Mouse (Mus musculus) frontal cortex, postnatal 25 days (tissue): ENCODE measurements around the gene 5830411N06Rik.

ENCODE experiments used
- DNase-seq, 2 experiments: peaks; one replicate each; pipeline ENCODE4 v3.0.0; 2022; ENCODE audit warnings: low spot score in 2 of 2

Gene 5830411N06Rik

DNA sequence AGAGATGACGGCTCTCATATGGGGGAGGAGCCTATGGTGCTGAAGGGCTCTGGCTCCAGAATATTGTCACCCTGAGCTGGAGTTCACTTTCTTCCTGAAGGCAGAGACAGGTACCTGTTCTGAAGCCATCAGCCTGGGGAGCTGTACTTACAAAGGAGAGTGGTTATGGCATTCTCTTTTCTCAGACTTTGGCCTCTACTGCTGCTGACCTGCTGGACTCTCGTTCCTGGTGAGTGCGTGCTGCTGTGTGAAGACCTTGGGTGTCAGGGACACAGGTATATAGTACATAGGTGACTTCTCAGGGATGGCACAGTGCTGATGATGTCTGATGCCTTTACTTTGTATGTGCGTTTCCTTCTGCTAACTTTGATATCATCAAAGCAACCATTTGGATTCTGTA lies at the start of gene 5830411N06Rik:
Gene 5830411N06Rik (plus strand): TSS at position 69 of the 400 bp plus-strand sequence.
- DNase-seq = no peak

- no peak for DNase-seq
These were observed 46.0 kb upstream of the 5830411N06Rik start for GRCm38 (mm10) chr7:140201090-140201489.

- DNase-seq = no peak
These were observed 41.2 kb upstream of the 5830411N06Rik start, which contains the start of gene Olfr524 for GRCm38 (mm10) chr7:140205864-140206263. Gene Olfr524 (minus strand): TSS chr7:140205964.

- no peak for DNase-seq
These were observed 40.2 kb upstream of the 5830411N06Rik start for GRCm38 (mm10) chr7:140206904-140207303.

DNA sequence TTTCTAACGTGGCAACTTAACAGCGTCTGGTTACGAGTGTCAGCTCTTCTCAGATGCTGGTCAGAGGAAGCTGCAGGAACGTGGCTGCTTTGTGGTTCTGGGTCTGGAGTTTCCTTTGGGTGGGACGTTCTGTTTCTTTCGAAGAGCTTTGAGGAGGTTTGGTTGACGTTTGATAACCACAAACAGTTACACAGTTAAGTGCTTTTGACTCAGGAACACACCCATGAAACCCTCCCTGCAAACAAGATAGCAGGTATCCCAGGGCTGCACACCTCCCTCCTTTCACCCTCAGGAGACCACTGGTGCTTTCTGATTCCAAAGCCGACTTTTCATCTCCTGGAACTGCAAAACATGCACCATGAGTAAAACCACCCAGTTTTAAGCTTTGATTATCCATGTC lies 38.9 kb upstream of the 5830411N06Rik start:
- DNase-seq = no peak

DNA sequence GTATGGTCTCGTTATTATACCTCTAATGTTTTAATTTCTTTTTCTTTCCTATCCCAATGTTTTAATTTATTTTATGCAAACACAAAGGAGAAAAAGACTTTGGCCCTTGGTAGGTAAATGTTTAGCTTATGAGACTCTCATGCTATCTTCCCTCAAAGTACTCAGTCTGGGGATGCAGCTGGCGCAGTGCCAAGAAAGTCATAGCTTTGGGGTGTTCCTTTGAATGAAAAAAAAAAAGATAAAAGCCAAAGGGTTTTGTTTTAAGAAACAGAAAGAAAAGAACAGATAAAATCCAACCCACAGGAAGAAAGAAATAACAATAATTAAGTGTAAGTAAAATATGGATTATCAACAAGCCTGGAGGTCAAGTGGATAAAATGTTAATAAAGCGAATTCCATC lies 38.4 kb upstream of the 5830411N06Rik start:
- DNase-seq = no peak

DNA sequence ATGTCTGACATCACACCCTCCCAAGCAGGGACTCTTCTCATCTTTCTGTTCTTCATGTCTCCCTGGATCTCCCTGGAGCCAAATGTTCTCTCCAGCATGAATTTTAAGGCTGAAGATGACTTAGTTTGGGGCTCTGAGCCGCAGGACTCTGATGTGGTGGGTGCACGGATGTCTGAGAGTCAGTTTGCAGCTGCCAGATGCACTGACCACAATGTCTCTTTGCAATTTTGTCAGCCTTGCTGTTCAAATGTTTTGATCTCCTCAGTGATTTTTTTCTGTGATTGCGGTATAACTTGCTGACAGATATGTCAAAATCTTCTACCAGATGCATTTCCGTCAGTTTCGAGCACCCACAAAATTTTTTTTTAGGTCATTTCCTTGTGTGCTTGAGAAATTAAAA lies 33.2 kb upstream of the 5830411N06Rik start:
- no peak for DNase-seq

DNA sequence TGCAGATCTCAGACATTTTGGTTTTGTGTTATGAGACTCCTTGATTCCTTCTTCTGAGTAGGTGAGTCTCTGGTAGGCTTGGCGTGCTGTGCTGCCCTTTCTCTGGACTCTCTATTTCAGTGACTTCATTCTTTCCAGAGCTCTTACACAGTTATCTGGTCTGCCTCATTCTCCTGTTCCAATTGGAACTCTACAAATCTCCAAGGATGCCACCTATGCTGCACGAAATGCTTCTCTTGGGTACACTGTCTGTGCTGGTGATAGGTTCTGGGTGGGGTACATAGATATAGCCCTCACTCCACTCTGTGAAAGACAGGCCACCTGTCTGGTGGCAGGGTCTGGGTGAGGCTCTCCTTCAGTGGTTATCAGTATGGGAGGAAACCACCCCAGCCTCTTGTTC lies 29.1 kb upstream of the 5830411N06Rik start, which contains the start of gene Cd163l1:
Gene Cd163l1 (plus strand): TSS at position 301 of the 400 bp plus-strand sequence.
- no peak for DNase-seq

DNA sequence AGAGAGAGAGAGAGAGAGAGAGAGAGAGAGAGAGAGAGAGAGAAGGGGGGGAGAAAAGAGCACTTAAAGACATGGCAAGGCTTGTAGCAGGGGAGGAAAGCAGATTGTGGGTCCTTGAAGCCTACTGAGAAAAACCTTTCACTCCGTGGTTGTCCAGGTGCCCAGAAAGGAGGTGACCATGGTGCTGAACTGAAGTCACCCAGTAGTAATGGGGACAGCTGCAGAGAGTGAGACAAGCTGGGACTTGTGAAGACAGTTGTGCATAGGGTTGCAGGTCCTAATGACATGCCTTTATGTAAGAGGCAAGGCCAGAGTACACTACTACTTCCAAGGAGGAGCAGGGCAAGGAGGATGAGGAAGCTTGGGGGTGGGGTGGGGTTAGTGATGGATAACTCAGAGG lies 27.8 kb upstream of the 5830411N06Rik start:
- no peak for DNase-seq

DNA sequence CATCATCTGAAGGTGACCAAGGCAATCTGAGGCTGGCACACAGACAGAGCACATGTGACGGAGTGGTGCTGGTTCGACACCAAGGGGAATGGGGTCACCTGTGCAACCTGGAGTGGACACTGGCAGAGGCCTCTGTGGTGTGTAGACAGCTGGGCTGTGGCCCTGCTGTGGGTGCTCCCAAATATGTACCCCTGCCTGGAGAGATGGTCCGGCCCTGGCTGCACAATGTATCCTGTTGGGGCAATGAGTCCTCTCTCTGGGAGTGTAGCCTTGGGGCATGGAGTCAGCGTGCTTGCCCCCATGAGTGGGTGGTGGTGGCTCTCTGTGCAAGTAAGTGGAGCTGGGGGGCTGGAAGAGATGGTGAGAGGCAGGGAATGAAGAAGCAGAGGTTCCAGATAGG lies 26.7 kb upstream of the 5830411N06Rik start:
- DNase-seq = no peak

GRCm38 (mm10) chr7:140224209-140224608 lies 22.9 kb upstream of the 5830411N06Rik start:
- DNase-seq = no peak

DNA sequence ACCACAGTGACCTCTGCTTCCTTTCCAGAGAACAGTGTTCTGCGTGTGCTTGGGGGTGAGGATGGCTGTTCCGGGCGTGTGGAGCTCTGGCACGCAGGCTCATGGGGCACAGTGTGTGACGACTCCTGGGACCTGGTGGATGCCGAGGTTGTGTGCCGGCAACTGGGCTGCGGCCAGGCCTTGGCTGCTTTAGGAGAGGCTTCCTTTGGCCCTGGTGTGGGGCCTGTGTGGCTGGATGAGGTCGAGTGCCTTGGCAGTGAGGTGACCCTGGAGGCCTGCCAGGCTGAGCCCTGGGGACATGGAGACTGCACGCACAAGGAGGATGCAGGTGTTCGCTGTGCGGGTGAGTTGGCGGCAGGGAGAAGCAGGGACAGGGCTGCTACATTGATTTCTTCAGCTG lies 18.6 kb upstream of the 5830411N06Rik start:
- DNase-seq = no peak

DNA sequence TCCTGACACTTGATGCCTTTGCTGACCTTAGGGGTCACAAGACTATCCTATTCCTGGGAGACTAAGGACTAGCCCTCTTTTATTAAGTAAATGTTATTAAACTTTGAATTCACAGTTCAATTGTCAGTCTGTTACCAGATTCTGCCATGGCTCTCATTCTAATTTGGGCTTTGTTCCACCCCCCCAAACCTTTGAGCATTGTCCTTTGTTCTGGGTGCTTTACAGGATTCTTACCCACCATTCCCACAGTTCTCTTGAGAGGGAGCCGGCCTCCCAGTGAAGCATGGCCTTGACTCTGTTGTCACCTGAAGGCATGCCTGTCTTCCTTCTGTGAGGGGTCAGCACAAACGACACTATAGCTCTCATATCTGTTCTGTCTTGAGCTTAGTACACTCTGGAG lies 16.1 kb upstream of the 5830411N06Rik start:
- DNase-seq = no peak

- DNase-seq = no peak
These were observed 13.4 kb upstream of the 5830411N06Rik start for GRCm38 (mm10) chr7:140233696-140234095.

DNA sequence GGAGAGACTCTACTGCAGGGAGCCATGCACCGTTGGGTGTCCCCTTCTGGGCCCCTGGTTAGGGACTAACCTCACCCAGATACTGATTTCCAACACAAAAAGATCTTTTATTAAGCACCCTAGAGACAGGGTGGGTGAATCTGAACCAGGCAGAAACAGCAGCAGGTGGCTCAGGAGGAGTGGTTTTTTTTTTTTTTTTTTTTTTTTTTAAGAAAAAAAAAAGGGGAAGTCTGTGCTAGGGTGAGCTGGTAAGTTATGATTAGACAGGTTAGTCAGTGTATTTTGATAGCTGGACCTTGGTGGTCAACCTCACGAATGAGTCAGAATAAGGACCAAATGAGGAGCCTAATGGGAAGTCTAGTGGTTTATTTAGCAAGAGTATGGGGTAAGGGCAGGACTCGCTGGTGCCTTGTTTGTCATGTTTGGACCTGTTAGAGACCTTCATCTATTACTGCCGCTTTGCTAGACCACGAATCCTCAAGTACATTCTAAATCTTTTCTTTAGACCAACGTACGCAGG lies 6.8 kb downstream of the 5830411N06Rik start:
- DNase-seq = no peak

GRCm38 (mm10) chr7:140295746-140296145 lies 48.7 kb downstream of the 5830411N06Rik start:
- no peak for DNase-seq

DNA sequence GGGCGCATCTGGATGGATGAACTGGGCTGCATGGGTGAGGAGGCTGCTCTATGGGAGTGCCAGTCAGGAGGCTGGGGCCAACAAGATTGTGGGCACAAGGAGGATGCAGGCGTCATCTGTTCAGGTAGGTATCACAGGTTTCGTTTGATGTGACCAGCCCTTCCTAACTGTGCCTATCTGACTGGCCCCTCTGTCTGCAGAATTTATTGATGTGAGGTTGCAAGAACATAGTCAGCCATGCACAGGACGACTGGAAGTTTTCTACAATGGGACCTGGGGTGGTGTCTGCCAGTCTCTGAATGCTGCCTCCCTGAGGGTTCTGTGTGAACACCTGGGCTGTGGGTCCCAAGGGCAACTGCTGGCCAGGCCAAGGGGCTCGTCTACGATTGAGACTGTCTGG lies 49.8 kb downstream of the 5830411N06Rik start:
- DNase-seq = no peak

DNA sequence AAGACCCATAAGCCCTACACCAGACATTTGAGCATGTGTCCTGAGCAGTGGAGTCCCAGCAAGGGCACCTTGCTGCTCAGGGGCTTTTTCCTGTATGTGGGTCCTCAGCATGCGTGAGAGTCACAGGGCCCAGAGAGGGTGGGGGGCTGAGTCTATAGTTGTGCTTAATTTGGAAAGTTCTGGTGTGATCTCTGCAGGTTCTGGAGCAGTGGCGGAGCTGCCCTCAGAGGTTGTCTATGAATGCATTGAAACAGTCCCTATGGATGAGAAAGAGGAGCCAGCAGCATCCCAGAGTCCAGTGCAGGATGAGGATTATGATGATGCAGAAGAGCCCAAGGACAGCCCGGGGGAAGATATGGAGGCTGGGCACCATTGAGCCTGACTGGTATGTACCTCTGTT lies 52.3 kb downstream of the 5830411N06Rik start:
- DNase-seq = no peak

DNA sequence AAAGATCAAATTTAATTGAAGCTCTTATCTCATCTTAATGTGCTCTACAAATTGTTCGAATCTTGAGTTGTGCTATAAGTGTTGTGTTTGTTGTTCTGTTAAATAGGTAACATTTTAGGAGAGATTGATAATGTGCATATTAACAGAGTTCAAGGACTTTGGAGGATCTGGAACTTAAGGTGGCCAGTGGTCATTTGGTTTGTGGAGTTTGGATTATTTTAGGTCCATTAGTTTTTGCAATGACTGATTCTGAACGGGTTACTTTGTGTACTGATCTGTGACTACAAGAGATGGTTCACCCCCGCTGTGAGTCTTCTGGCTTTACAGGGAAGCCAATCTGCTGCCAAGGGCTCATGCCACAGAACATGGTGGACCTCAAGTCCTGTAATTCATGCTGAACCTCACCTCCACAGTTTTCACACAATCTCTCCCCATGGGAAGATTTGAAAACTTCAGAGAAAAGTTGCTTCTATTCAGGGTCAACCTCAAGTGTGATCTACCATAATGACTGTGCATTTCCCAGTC lies 72.8 kb downstream of the 5830411N06Rik start:
- DNase-seq = no peak

- no peak for DNase-seq
These were observed 73.5 kb downstream of the 5830411N06Rik start, which contains the start of gene Olfr525 for GRCm38 (mm10) chr7:140320558-140320957. Gene Olfr525 (plus strand): TSS chr7:140320858.

DNA sequence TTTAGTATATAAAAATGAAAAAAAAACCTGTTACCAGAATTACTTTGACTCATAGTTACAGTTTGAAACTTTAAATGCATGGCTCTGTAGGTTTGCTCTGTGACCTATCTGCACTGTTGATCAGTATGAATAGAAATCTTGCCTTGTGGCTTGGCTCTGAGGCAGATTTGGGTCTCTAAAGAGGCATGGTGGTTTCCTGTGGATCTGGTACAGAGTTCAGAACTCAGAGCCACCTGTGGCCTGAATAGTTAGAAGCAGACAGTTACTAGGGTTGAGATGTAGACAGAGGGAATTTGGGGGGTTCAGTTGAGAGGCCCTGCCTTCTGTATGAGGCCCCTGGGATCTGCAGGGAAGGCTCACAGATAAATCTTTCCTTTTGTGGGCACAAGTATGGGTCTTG lies 74.1 kb downstream of the 5830411N06Rik start:
- no peak for DNase-seq

GRCm38 (mm10) chr7:140329766-140330304 lies 82.8 kb downstream of the 5830411N06Rik start:
- DNase-seq = no peak

DNA sequence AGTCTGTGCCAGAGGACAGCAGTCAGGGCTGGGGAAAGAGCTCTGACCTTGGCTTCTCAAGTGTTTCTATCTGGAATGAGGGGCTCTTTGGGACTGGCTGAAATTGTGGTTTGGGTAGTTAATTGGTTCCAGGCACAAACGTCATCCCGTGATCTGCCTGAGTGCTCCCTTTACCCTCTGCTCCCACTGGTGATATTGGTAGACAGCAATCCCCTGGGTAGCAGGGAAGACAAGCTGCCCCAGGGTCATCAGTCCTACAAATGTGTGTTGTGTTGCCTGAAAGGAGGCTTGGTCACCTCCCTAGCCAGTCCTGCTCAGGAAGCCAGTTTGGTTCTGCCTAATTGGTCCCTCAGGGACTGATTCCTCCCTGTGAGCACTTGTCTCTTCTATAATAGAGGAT lies 86.6 kb downstream of the 5830411N06Rik start, which contains the start of gene Olfr527:
Gene Olfr527 (plus strand): TSS at position 301 of the 400 bp plus-strand sequence.
- no peak for DNase-seq
